8 mouse cellular contexts compared by ENCODE assay signal in genomic region chr2:132847581-132847980, GRCm38 (mm10). TPM values are rescaled to one million over a fixed set of nuclear protein-coding genes. Genes with fewer than 3 reads are reported as not detected.
DNase-seq lines count a peak whose midpoint lies in the region; ATAC-seq lines count a peak whose summit lies in the region.

No protein-coding gene starts in this region.

- H3K36me3 ChIP-seq in heart, embryonic 14.5 days (ENCODE audit: control insufficient read depth, insufficient read depth, low read length) = peaks cover 33% of the 10 kb centered on the region
- H3K36me3 ChIP-seq in forebrain, embryonic 11.5 days (ENCODE audit: control insufficient read depth, insufficient read depth, low read length) = no peaks in the 10 kb centered on the region; the same call in 1 of the 2 replicates
- H3K36me3 ChIP-seq in limb, embryonic 10.5 days = peaks cover 37% of the 10 kb centered on the region
- H3K36me3 ChIP-seq in neural tube, embryonic 14.5 days (ENCODE audit: control insufficient read depth, insufficient read depth, low read length) = peaks cover 13% of the 10 kb centered on the region

- peak overlapping the region; percentile 82 for H3K4me2 ChIP-seq in heart, embryonic 14.5 days (ENCODE audit: low read length)
- H3K4me2 ChIP-seq in forebrain, embryonic 11.5 days (ENCODE audit: low read depth, low read length, severe bottlenecking) = peak overlapping the region; percentile 87
- H3K4me2 ChIP-seq in neural tube, embryonic 14.5 days (ENCODE audit: low read depth, low read length) = peak overlapping the region; percentile 83

- peaks cover 4 to 10% of the 10 kb centered on the region in 2 experiments; a peak in 2 of 4 replicates for H3K4me1 ChIP-seq in heart, embryonic 14.5 days (ENCODE audit: control insufficient read depth in 2 of 2, insufficient read depth in 2 of 2, low read length in 2 of 2)
- H3K4me1 ChIP-seq in forebrain, embryonic 11.5 days (replicated peaks; ENCODE audit: control insufficient read depth, insufficient read depth, low read length) = peaks cover 7% of the 10 kb centered on the region
- peaks cover 13% of the 10 kb centered on the region for H3K4me1 ChIP-seq in limb, embryonic 10.5 days
- H3K4me1 ChIP-seq in neural tube, embryonic 14.5 days (ENCODE audit: control insufficient read depth, insufficient read depth, low read length) = peaks cover 16% of the 10 kb centered on the region

- 41% methylated on average over 7 of the region's 7 CpGs for WGBS in heart, embryonic 14.5 days
- WGBS in forebrain, embryonic 11.5 days = 44% methylated on average over 7 of the region's 7 CpGs
- WGBS in limb, embryonic 10.5 days = 24% methylated on average over 7 of the region's 7 CpGs
- 38% methylated on average over 7 of the region's 7 CpGs for WGBS in neural tube, embryonic 14.5 days

- H3K9ac ChIP-seq in heart, embryonic 14.5 days (ENCODE audit: low read length) = peak overlapping the region; percentile 90
- peak overlapping the region; percentile 89 for H3K9ac ChIP-seq in forebrain, embryonic 11.5 days (ENCODE audit: low read length)
- peak overlapping the region; percentile 87 for H3K9ac ChIP-seq in neural tube, embryonic 14.5 days (replicated peaks; ENCODE audit: low read depth, low read length)

- no peak for DNase-seq in heart, postnatal 36 days
- peak; percentile 11 for DNase-seq in MEL-GATA-1-ER (ENCODE audit: extremely low read depth, low read depth)
- DNase-seq in forebrain, embryonic 11.5 days (ENCODE audit: low spot score) = no peak
- no peak for DNase-seq in limb, embryonic 10.5 days (ENCODE audit: low spot score)
- no peak for DNase-seq in ovary, postnatal 10 days (ENCODE audit: low spot score)
- no peak for DNase-seq in layer of hippocampus, adult 9-11 months

- no peaks in the 10 kb centered on the region for H3K27me3 ChIP-seq in heart, embryonic 14.5 days (ENCODE audit: control insufficient read depth, insufficient read depth, low read length)
- H3K27me3 ChIP-seq in forebrain, embryonic 11.5 days (ENCODE audit: control insufficient read depth, insufficient read depth, low read length) = no peaks in the 10 kb centered on the region
- no peaks in the 10 kb centered on the region for H3K27me3 ChIP-seq in limb, embryonic 10.5 days (ENCODE audit: low read depth, poor library complexity, severe bottlenecking)
- no peaks in the 10 kb centered on the region for H3K27me3 ChIP-seq in neural tube, embryonic 14.5 days (ENCODE audit: control insufficient read depth, insufficient read depth, low read length)

- ATAC-seq in heart, embryonic 14.5 days (ENCODE audit: insufficient number of reproducible peaks, insufficient read depth, low FRiP score, low read depth) = no peak
- ATAC-seq in forebrain, embryonic 11.5 days (replicated peaks; ENCODE audit: low FRiP score) = no peak
- ATAC-seq in neural tube, embryonic 14.5 days (ENCODE audit: low read depth) = no peak

- no peaks in the 10 kb centered on the region for H3K9me3 ChIP-seq in heart, embryonic 14.5 days (ENCODE audit: control insufficient read depth, low read length)
- no peaks in the 10 kb centered on the region for H3K9me3 ChIP-seq in forebrain, embryonic 11.5 days (ENCODE audit: control insufficient read depth, low read length)
- no peaks in the 10 kb centered on the region for H3K9me3 ChIP-seq in limb, embryonic 10.5 days (replicated peaks)
- no peaks in the 10 kb centered on the region for H3K9me3 ChIP-seq in neural tube, embryonic 14.5 days (ENCODE audit: control insufficient read depth, low read length)

- peak overlapping the region; percentile 92 to 93; a peak in 3 of 4 replicates for H3K4me3 ChIP-seq in heart, embryonic 14.5 days (ENCODE audit: control insufficient read depth in 1 of 2, insufficient read depth in 1 of 2, low read depth in 1 of 2, low read length in 2 of 2)
- H3K4me3 ChIP-seq in forebrain, embryonic 11.5 days (ENCODE audit: low read depth, low read length) = peak overlapping the region; percentile 89
- peak overlapping the region; percentile 94 for H3K4me3 ChIP-seq in limb, embryonic 10.5 days
- H3K4me3 ChIP-seq in neural tube, embryonic 14.5 days (ENCODE audit: low read depth, low read length) = peak overlapping the region; percentile 91

- intact Hi-C loops in heart, postnatal 36 days (cut with DNase I) = loop anchor here (2.0 kb wide), 1 partner anchor 31 kb away; the partner anchor contains the start of genes Mcm8 and Trmt6

- no peak overlapping the region for H3K27ac ChIP-seq in heart, embryonic 14.5 days (replicated peaks in 1 of 2; ENCODE audit: control insufficient read depth in 1 of 2, insufficient read depth in 1 of 2, low read depth in 2 of 2, low read length in 2 of 2)
- H3K27ac ChIP-seq in forebrain, embryonic 11.5 days (ENCODE audit: low read depth, low read length) = no peak overlapping the region
- H3K27ac ChIP-seq in limb, embryonic 10.5 days = no peak overlapping the region
- no peak overlapping the region for H3K27ac ChIP-seq in neural tube, embryonic 14.5 days (ENCODE audit: low read depth, low read length)

RNA-seq across cellular contexts. Expression of gene Crls1, which starts 1.1 kb away (rescaled TPM):
- polyA plus RNA-seq in heart, embryonic 14.5 days (2014; fragmentation: Nextera tagmentation; extraction: Ambion mirVana) = 21.9 and 25.6 TPM in 2 replicates
- 10 to 100 TPM; 18.0 to 18.9 TPM for total RNA-seq in heart, postnatal 36 days (2021)
- 26.9 and 29.7 TPM in 2 replicates for polyA plus RNA-seq in forebrain, embryonic 11.5 days (2014; fragmentation: Nextera tagmentation; extraction: Ambion mirVana)
- 17.0 and 17.4 TPM in 2 replicates for polyA plus RNA-seq in limb, embryonic 10.5 days (2016; fragmentation: Nextera tagmentation; extraction: Ambion mirVana)
- polyA plus RNA-seq in neural tube, embryonic 14.5 days (2014; fragmentation: Nextera tagmentation; extraction: Ambion mirVana) = 11.3 and 11.6 TPM in 2 replicates

RNA-seq across cellular contexts. Expression of gene Mcm8, which starts 31.6 kb away (rescaled TPM):
- 7.8 and 8.1 TPM in 2 replicates for polyA plus RNA-seq in heart, embryonic 14.5 days (2014; fragmentation: Nextera tagmentation; extraction: Ambion mirVana)
- 1 to 10 TPM; 1.8 to 2.4 TPM for total RNA-seq in heart, postnatal 36 days (2021)
- polyA plus RNA-seq in forebrain, embryonic 11.5 days (2014; fragmentation: Nextera tagmentation; extraction: Ambion mirVana) = 28.6 and 32.4 TPM in 2 replicates
- 30.2 and 30.6 TPM in 2 replicates for polyA plus RNA-seq in limb, embryonic 10.5 days (2016; fragmentation: Nextera tagmentation; extraction: Ambion mirVana)
- 5.5 and 5.7 TPM in 2 replicates for polyA plus RNA-seq in neural tube, embryonic 14.5 days (2014; fragmentation: Nextera tagmentation; extraction: Ambion mirVana)

RNA-seq across cellular contexts. Expression of gene Trmt6, which starts 31.7 kb away (rescaled TPM):
- polyA plus RNA-seq in heart, embryonic 14.5 days (2014; fragmentation: Nextera tagmentation; extraction: Ambion mirVana) = 19.0 and 23.5 TPM in 2 replicates
- total RNA-seq in heart, postnatal 36 days (2021) = 1 to 10 TPM; 6.9 to 7.0 TPM
- 37.4 and 37.9 TPM in 2 replicates for polyA plus RNA-seq in forebrain, embryonic 11.5 days (2014; fragmentation: Nextera tagmentation; extraction: Ambion mirVana)
- 36.0 and 43.9 TPM in 2 replicates for polyA plus RNA-seq in limb, embryonic 10.5 days (2016; fragmentation: Nextera tagmentation; extraction: Ambion mirVana)
- polyA plus RNA-seq in neural tube, embryonic 14.5 days (2014; fragmentation: Nextera tagmentation; extraction: Ambion mirVana) = 22.1 and 22.3 TPM in 2 replicates

RNA-seq across cellular contexts. Expression of gene Lrrn4, which starts 33.1 kb away (rescaled TPM):
- 8.4 and 11.9 TPM in 2 replicates for polyA plus RNA-seq in heart, embryonic 14.5 days (2014; fragmentation: Nextera tagmentation; extraction: Ambion mirVana)
- 1 to 10 TPM; 5.0 to 9.0 TPM for total RNA-seq in heart, postnatal 36 days (2021)
- polyA plus RNA-seq in forebrain, embryonic 11.5 days (2014; fragmentation: Nextera tagmentation; extraction: Ambion mirVana) = 0.24 and 0.44 TPM in 2 replicates
- 1.1 and 2.4 TPM in 2 replicates for polyA plus RNA-seq in limb, embryonic 10.5 days (2016; fragmentation: Nextera tagmentation; extraction: Ambion mirVana)
- 0.27 and 0.54 TPM in 2 replicates for polyA plus RNA-seq in neural tube, embryonic 14.5 days (2014; fragmentation: Nextera tagmentation; extraction: Ambion mirVana)
